Mouse (Mus musculus) urinary bladder, postnatal 14 days (tissue): ENCODE data around the gene Ptprg.

Source experiments
- DNase-seq: peaks from one replicate; pipeline ENCODE4 v3.0.0; 2021; ENCODE audit warnings: low spot score

Ptprg gene

GRCm38 (mm10) chr14:11619606-11620005, 66.3 kb downstream of the Ptprg start:
- DNase-seq = no peak

DNA sequence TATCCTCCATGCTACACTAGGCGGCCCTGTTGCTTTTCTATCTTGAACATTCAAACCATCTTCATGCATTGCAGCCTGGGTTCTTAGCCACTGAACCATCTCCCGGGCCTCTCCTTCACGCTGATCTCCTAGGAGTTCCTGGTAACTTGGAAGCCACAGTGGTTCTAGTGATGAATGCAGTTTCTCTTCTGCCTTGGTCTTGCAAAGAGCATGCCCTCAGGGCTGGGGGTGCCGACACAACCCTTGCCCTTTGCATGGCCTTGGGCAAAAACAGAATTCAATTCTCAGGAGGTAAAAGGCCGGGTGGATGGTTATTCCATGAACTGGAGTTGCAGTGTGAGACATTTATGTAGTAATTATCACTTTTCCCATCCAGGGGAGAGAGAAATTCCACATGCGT, 67.0 kb downstream of the Ptprg start:
- no peak for DNase-seq

- no peak for DNase-seq
Measured at GRCm38 (mm10) chr14:11620962-11621568, 67.7 kb downstream of the Ptprg start.

DNA sequence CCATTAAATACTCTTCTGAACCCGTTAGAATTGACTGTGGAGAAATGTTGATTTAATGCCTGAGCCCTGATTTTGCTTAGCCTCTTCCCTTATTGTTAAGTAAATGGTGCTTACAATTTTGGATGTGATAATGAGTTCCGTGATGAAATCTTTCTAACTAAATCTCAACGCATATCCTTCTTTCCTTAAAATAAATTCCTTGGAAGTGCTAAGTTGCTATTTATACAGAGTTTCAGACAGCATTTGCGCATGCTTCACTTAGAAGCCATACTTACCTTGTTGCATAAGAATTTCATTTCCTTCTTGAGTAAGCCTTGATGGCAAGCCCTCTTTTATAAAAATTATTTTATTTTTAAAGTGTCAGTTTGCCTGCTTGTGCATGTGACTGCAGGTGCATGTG, 70.2 kb downstream of the Ptprg start:
- no peak for DNase-seq

- no peak for DNase-seq
Measured at GRCm38 (mm10) chr14:11630736-11631135, 77.4 kb downstream of the Ptprg start.

DNA sequence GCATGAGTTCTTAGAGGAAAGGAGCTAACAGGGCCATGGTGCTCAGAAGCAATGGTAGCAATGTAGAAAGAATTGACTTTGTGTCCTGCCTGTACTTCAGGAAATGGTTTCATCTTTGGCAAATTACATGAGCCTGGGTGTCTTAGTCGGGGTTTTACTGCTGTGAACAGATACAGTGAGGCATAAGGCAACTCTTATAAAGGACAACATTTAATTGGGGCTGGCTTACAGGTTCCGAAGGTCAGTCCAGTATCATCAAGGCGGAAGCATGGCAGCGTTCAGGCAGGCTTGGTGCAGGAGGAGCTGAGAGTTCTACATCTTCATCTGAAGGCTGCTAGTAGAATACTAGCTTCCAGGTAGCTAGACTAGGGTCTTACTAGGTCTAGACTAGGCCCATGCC, 78.2 kb downstream of the Ptprg start:
- DNase-seq = no peak

GRCm38 (mm10) chr14:11637673-11638072, 84.3 kb downstream of the Ptprg start:
- DNase-seq = no peak

GRCm38 (mm10) chr14:11639366-11639765, 86.0 kb downstream of the Ptprg start:
- DNase-seq = no peak

GRCm38 (mm10) chr14:11640372-11640771, 87.0 kb downstream of the Ptprg start:
- DNase-seq = no peak

- DNase-seq = no peak
Measured at GRCm38 (mm10) chr14:11640996-11641395, 87.7 kb downstream of the Ptprg start.

DNA sequence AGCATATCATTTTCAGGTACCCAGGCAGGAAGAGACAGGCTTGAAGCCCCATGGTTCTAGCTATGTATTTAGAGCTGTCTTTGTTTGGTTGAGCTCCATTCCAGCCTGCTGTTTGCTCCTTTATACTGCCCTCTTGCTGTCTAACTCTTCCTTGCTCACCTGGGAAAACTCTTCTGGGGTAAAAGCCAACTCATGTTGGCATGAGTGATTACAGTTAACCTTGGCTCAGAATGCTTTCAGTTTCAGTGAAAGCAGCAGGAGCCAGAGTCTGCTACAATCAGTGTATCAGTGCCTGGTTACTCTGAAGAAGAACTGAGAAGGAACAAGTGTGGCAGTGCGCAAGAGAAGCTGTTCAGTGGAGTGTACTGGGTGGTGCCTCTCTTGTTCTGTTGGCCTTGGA, 89.6 kb downstream of the Ptprg start:
- DNase-seq = peak; percentile 9

- no peak for DNase-seq
Measured at GRCm38 (mm10) chr14:11657374-11657773, 104.0 kb downstream of the Ptprg start.

DNA sequence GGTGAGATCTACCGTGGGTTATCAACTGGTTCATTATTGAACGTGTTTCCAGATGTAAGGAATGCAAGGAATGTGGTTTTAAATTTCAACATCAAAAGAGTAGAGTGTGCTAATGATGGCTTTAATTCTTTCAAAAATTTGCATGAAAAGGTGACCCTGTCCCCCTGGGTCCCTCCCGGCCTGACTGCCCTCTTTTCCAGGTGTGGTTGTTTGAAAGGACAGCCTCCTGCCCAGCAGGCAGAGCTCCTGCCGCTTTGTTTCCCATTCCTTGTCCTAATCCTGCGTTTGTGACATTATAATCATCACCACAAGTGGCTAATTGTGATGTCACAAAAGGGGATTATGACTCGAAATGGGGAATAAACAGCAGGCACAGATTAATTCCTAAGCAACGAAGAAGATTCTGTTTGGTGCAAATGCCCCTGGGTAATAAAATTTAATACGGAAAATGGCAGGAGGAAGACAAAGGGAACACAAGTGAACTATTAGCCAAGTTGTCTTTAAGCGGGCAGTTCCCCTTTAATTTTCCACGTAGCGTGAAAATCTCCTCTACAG, 110.4 kb downstream of the Ptprg start:
- no peak for DNase-seq

GRCm38 (mm10) chr14:11664302-11664701, 111.0 kb downstream of the Ptprg start:
- no peak for DNase-seq

DNA sequence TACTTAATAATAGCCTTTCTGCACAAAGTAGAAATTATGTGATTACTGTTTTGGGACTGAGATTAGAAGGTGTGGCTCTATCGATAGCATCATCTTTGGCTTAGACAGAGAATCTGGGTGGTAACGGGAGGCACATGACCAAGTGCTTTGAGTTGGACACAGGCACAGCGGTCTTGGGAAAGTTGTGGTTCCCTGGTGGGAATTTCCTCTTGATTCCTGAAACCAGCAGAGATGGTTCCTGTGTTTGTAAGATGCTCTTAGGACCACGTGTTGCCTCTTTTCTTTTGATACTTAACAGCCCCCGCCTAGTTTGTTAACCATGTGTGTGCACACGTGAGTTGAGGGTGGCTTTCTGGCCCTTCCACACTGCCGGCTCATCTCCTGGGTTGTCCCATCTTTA, 111.7 kb downstream of the Ptprg start:
- no peak for DNase-seq

DNA sequence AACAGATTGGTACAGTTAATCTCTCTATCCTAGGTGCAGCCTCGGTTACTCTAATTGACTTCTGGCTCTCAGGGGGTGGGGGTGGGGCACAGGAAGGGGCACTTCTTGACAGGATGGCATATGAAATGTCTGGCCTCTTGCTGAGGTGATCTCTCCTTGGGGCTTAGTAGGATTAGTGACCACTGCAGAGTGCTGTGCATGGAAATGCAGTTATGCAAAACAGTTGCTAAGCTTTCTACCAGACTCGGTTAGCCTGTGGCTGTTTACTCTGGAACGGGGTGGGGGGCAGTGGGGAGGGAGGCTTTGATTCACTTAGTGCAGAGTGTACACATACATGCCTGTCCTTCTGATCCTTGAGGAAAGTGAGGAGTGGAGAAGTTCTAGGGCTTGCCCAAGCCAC, 114.4 kb downstream of the Ptprg start:
- no peak for DNase-seq

GRCm38 (mm10) chr14:11670847-11671246, 117.5 kb downstream of the Ptprg start:
- DNase-seq = no peak

DNA sequence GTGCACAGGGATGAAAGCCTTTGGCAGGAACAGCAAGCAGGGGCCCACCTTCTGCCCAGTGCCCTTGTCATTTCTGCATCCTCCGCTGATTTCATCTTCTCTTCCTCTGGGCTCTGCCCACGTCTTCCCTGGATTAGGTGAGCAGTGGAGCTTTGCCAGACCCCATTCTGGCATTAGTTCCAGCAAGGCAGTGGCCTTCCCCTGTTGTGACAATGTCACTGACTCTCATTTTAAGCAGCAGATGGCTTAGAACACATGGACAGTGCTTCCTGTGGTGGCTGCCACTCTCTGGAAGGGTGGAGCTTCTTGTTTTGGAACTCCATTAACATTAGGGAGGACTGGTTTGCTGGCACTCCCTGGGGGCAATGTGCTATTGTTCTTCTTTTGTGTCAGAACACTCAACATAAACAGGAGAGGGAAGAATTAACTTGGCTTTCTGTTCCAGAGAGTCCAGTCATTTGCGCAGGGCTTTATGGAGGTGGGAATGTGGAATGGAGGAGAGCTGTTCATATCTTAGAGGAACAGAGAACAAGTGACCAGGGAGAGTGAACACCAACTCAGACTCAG, 119.7 kb downstream of the Ptprg start:
- DNase-seq = no peak

- no peak for DNase-seq
Measured at GRCm38 (mm10) chr14:11678201-11678600, 124.9 kb downstream of the Ptprg start.

DNA sequence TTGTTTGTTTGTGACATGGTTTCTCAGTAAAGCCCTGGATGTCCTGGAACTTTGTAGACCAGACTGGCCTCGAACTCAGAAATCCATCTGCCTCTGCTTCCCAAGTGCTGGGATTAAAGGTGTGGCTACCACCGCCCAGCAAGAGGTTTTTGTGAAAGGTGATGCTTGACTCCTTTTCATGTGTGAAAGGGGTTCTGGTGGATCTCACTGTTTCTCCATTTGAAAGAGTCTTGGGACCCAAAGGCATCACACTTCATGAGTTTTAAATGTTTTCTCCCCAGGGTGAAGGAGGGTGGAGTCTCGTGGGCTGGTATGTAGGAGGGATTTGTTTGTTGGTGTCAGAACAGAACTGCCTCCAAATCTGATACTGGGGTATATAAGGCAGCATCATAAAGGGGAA, 126.4 kb downstream of the Ptprg start:
- DNase-seq = no peak

DNA sequence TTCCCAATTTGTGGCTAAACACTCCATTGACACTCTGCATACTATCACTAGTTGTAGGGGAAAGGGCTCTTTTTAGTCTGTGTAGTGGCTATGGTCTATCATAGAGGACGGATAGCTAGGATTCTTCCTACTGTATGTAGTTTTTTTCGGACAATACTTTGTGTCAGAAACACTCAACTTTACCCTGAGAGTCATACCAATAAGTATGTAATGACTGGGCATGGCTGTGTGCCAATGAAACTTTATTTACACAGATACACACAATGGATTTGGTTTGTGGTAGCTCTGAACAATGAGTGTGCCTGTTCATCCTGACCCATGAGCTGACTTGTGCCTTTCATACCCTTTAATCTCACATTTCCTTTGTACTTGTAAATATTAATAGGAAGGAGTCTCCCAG, 127.3 kb downstream of the Ptprg start:
- no peak for DNase-seq

- no peak for DNase-seq
Measured at GRCm38 (mm10) chr14:11682441-11682840, 129.1 kb downstream of the Ptprg start.

DNA sequence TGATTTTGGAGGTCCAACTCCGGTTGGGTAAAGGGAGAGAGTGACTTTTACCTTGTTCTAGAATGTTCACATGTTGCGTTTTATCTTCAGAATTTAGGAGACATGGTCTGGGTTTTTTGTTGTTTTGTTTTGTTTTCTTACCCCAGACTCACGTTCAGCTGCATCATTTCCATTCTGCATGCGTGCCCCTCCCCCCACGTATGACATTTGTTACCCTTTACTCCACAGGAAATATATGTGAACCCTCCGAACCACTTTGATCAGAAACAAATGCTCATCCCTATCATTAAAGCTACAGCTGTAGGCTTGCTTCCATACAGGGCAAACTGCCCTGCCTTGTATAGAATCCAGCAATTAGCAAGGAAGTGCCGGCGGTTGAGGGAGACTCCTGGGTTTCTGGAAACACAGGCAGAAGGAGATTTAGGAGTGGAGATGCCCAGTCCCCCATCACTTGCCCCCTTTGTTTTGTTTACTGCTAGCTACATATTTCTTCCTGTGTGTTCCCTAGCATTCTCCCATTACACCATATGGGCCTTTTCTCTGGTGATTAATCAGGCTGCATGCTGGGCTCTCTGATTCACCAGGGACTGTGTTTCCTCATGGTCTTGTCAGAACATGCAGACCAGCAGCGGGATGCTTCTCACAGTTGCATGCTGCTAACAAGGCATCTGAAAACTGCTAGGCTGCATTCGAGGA, 130.2 kb downstream of the Ptprg start:
- peak; percentile 10 for DNase-seq
